Mouse (Mus musculus) hindbrain, embryonic 14.5 days (tissue): ENCODE data around the gene Gm17334. TPM values are rescaled to one million over a fixed set of nuclear protein-coding genes. Genes with fewer than 3 reads are reported as not detected.

Source experiments
- ATAC-seq: fragments of 200-750 bp; cut with Nextera tagmentation; 2 replicates; pipeline ENCODE4 v1.8.0; 2017; ENCODE audit warnings: moderate number of reproducible peaks, mild to moderate bottlenecking, moderate TSS enrichment, moderate library complexity; ENCODE audit not compliant: low FRiP score
- DNase-seq: peaks from one replicate; pipeline ENCODE4 v3.0.0-alpha.2; 2015; ENCODE audit warnings: low spot score
- H3K27ac ChIP-seq: fragments of 300-500 bp; sonication (generic); 2 replicates; pipeline ENCODE4 v1.5.1; 2014; ENCODE audit warnings: mild to moderate bottlenecking, moderate library complexity
- H3K27me3 ChIP-seq: fragments of 300-500 bp; sonication (generic); 2 replicates; pipeline ENCODE4 v1.6.1; 2014; ENCODE audit warnings: mild to moderate bottlenecking, low read length, mixed read lengths; ENCODE audit not compliant: control insufficient read depth, insufficient read depth
- H3K36me3 ChIP-seq: fragments of 300-500 bp; sonication (generic); replicated peaks from 2 replicates; pipeline ENCODE4 v1.6.1; 2014; ENCODE audit not compliant: control insufficient read depth, insufficient read depth
- H3K4me1 ChIP-seq: fragments of 300-500 bp; sonication (generic); replicated peaks from 2 replicates; pipeline ENCODE4 v1.6.1; 2014; ENCODE audit warnings: antibody characterized with exemption, low read length, mixed read lengths; ENCODE audit not compliant: control insufficient read depth, insufficient read depth
- H3K4me2 ChIP-seq: fragments of 300-500 bp; sonication (generic); replicated peaks from 2 replicates; pipeline ENCODE4 v1.6.1; 2014; ENCODE audit warnings: mild to moderate bottlenecking, moderate library complexity
- H3K4me3 ChIP-seq: fragments of 300-500 bp; sonication (generic); replicated peaks from 2 replicates; pipeline ENCODE4 v1.5.1; 2014; ENCODE audit warnings: mild to moderate bottlenecking, low read length
- H3K9ac ChIP-seq: fragments of 300-500 bp; sonication (generic); 2 replicates; pipeline ENCODE4 v1.6.1; 2014
- H3K9me3 ChIP-seq: fragments of 300-500 bp; sonication (generic); 2 replicates; pipeline ENCODE4 v1.6.1; 2016; ENCODE audit warnings: low read length; ENCODE audit not compliant: control insufficient read depth
- WGBS: fragments of 180-500 bp; shearing (Covaris S2); extraction: QIAGEN DNeasy Blood & Tissue Kit; methylation state at CpG from one replicate; pipeline ENCODE4 v1.1.7; 2014; 5-methylcytosine and 5-hydroxymethylcytosine counted together
- polyA plus RNA-seq: library from polyadenylated mRNA; unstranded; fragments of >200 nt; fragmentation: Nextera tagmentation; extraction: Ambion mirVana; gene quantifications from 2 replicates; pipeline ENCODE4 v1.2.1, GENCODE M21; 2014

The Gm17334 gene
- polyA plus RNA-seq, 1 experiment from 2014 or later, result not detected

DNA sequence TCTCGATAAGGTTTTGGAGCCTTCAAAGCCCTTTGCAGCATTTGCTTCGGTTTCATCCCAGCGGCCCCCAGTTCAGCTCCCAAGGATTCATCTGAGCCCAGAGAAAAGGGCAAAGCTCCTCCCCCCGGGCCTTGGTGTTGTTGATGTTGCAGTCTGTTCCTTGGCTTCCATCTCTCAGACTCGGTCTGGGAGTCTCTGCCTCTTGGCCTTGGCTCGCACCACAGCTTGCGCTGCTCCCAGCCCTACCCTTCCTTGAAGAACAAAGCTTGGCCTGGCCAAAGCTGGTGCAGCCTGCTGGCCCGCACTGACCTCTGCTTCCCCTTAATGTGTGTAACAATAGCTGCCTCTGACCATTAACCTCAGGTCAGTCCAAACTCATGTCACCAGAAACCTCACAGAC is 15.2 kb upstream of the Gm17334 start:
- WGBS, result 45% methylated on average over 8 of the region's 8 CpGs
- no peak overlapping the region for H3K4me3 ChIP-seq
- no peak overlapping the region for H3K9ac ChIP-seq
- H3K27me3 ChIP-seq, result no peaks in the 10 kb centered on the region
- no peaks in the 10 kb centered on the region for H3K36me3 ChIP-seq
- no peak for ATAC-seq
- no peaks in the 10 kb centered on the region for H3K9me3 ChIP-seq
- no peak overlapping the region for H3K4me2 ChIP-seq
- DNase-seq, result no peak
- H3K27ac ChIP-seq, result no peak overlapping the region
- no peaks in the 10 kb centered on the region for H3K4me1 ChIP-seq

DNA sequence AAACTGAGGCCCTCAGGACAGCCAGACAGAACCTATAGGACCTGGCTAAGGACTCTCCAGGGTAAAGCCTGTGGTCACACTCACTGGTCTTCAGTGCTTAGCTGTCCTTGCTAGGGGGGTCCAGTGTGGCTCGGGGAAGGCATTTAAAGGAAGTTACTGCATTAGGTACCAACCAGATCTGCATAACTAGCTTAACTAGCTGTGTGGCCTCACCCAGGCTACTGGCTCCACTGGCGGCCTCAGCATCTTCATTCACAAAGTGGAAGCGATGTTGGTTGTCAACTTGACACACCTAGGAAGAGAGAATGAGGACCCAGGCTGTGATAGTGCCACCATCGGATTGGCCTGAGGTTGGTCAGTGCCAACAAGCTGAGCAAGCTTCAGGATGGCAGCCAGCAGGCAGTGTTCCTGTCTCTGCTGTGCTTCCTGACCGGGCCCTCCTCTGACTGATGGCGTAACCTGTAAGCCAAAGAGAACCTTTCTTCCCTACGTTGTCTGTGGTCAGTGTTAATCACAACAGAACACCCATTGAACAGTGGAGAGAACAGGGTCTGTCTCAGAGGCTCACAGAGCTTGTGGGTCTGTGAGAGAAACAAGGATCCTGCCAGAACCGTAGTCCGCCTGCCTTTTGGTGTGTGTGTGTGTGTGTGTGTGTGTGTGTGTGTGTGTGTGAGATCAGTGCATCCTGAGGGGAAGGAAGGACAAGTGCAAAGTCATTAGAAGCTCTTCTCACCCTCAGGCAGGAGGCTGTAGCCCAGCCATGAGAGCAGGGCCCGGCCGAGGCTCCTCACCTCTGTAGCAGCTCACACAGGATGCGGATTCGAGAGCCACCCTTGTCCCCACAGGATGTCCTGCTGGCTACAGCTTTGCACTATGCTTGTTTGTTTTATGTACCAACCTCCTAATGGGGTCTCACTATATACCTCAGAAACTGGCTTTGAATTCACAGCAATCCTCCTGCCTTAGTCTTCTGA is 13.4 kb upstream of the Gm17334 start:
- no peak overlapping the region for H3K9ac ChIP-seq
- no peak for DNase-seq
- no peaks in the 10 kb centered on the region for H3K4me1 ChIP-seq
- no peak overlapping the region for H3K4me2 ChIP-seq
- no peak for ATAC-seq
- no peaks in the 10 kb centered on the region for H3K36me3 ChIP-seq
- H3K9me3 ChIP-seq, result no peaks in the 10 kb centered on the region
- no peak overlapping the region for H3K4me3 ChIP-seq
- 84% methylated on average over 13 of the region's 13 CpGs for WGBS
- H3K27me3 ChIP-seq, result no peaks in the 10 kb centered on the region
- H3K27ac ChIP-seq, result no peak overlapping the region

DNA sequence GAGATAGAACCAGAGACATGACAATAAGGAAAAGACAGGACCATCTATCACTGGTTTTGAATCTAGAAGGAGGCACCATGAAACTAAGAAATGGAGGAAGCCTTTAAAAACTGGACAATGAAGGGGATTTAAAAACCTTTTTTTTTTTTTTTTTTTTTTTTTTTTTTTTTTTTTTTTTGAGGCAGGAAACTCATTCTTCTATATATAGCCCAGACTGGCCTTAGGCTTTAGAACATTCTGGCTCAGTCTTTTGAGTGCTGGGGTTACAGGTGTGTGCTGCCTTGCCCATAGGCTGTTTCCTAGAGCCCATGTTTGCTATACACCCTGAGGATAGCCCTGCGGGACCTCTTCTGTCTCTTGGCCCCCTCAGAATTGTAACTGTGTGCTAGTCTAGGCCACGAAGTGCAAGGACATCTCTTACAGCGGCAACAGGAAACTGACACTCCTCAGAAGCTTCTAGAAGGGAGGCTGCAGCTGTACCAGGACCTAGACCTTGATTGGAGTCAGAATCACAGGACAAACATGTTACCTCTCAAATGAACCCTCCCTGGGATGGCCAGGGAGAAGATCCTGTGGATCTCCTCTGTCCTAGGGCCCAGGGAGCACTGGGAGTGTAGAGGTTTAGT is 12.4 kb upstream of the Gm17334 start:
- WGBS, result 88% methylated on average over 3 of the region's 3 CpGs
- no peak overlapping the region for H3K4me3 ChIP-seq

GRCm38 (mm10) chr11:53783288-53783687 is 10.3 kb upstream of the Gm17334 start:
- 90% methylated on average over 9 of the region's 9 CpGs for WGBS
- no peak for ATAC-seq

More for the DNA sequence above, 12.4 kb upstream of the Gm17334 start:
- ATAC-seq (no peak), DNase-seq (no peak)
- Histone ChIP-seq H3K4me2 (no peak overlapping the region), H3K4me1 (no peaks in the 10 kb centered on the region), H3K36me3 (no peaks in the 10 kb centered on the region), H3K9ac (no peak overlapping the region), H3K27me3 (no peaks in the 10 kb centered on the region), H3K27ac (no peak overlapping the region), H3K9me3 (no peaks in the 10 kb centered on the region)

GRCm38 (mm10) chr11:53781964-53782363 is 9.0 kb upstream of the Gm17334 start:
- 90% methylated on average over 7 of the region's 7 CpGs for whole genome bisulfite sequencing
- ATAC-seq (no peak), DNase-seq (no peak)
- Histone ChIP-seq H3K9ac (no peak overlapping the region), H3K36me3 (no peaks in the 10 kb centered on the region), H3K4me3 (no peak overlapping the region), H3K4me2 (no peak overlapping the region), H3K4me1 (no peaks in the 10 kb centered on the region), H3K27ac (no peak overlapping the region), H3K27me3 (no peaks in the 10 kb centered on the region), H3K9me3 (no peaks in the 10 kb centered on the region)

More at GRCm38 (mm10) chr11:53783288-53783687, 10.3 kb upstream of the Gm17334 start:
- H3K9me3 ChIP-seq, result no peaks in the 10 kb centered on the region
- no peak overlapping the region for H3K4me3 ChIP-seq
- H3K36me3 ChIP-seq, result no peaks in the 10 kb centered on the region
- no peak for DNase-seq
- H3K4me1 ChIP-seq, result no peaks in the 10 kb centered on the region
- no peak overlapping the region for H3K27ac ChIP-seq
- H3K4me2 ChIP-seq, result no peak overlapping the region
- no peak overlapping the region for H3K9ac ChIP-seq
- no peaks in the 10 kb centered on the region for H3K27me3 ChIP-seq

- Histone ChIP-seq H3K4me2 (no peak overlapping the region), H3K9ac (no peak overlapping the region), H3K4me3 (no peak overlapping the region), H3K27ac (no peak overlapping the region), H3K4me1 (no peaks in the 10 kb centered on the region), H3K9me3 (no peaks in the 10 kb centered on the region), H3K27me3 (no peaks in the 10 kb centered on the region), H3K36me3 (no peaks in the 10 kb centered on the region)
- DNase-seq (no peak), ATAC-seq (no peak)
- 91% methylated on average over 4 of the region's 4 CpGs for WGBS
Observed at GRCm38 (mm10) chr11:53781201-53781775, 8.3 kb upstream of the Gm17334 start.

- Histone ChIP-seq H3K4me2 (no peak overlapping the region), H3K4me1 (no peaks in the 10 kb centered on the region), H3K36me3 (no peaks in the 10 kb centered on the region), H3K9ac (no peak overlapping the region), H3K27me3 (no peaks in the 10 kb centered on the region), H3K9me3 (no peaks in the 10 kb centered on the region), H3K27ac (no peak overlapping the region), H3K4me3 (no peak overlapping the region)
- ATAC-seq (no peak), DNase-seq (no peak)
- 60% methylated on average over 3 of the region's 3 CpGs for WGBS
Observed at GRCm38 (mm10) chr11:53780262-53780661, 7.3 kb upstream of the Gm17334 start.

- no peaks in the 10 kb centered on the region for H3K27me3 ChIP-seq
- H3K4me3 ChIP-seq, result no peak overlapping the region
- H3K9ac ChIP-seq, result no peak overlapping the region
- DNase-seq (no peak), ATAC-seq (no peak)
- H3K36me3 ChIP-seq, result no peaks in the 10 kb centered on the region
- H3K4me1 ChIP-seq, result no peaks in the 10 kb centered on the region
- no peaks in the 10 kb centered on the region for H3K9me3 ChIP-seq
- no peak overlapping the region for H3K27ac ChIP-seq
- WGBS, result 87% methylated on average over 2 of the region's 2 CpGs
- H3K4me2 ChIP-seq, result no peak overlapping the region
Observed at GRCm38 (mm10) chr11:53779808-53780207, 6.8 kb upstream of the Gm17334 start.

DNA sequence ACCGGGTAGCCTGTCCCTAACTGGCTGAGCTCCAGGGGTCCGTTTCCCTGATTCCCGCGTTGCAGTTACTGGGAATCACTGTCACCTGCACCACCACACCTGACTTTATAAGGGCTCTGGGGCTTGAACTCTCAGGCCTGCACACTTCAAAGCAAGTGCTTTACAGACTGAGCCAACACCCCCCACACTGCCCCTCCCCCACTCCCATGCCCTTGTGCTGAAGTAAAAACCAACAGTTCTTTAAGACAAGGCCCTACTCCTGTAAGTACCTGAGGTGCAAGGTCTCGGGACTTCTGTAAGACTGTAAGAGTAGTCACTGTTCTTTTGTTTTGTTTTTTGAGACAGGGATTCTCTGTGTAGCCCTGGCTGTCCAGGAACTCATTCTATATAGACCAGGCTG is 5.5 kb upstream of the Gm17334 start:
- H3K27ac ChIP-seq, result no peak overlapping the region
- no peaks in the 10 kb centered on the region for H3K4me1 ChIP-seq
- no peaks in the 10 kb centered on the region for H3K9me3 ChIP-seq
- WGBS, result 85% methylated on average over 5 of the region's 5 CpGs
- no peak overlapping the region for H3K9ac ChIP-seq
- H3K36me3 ChIP-seq, result no peaks in the 10 kb centered on the region
- no peak overlapping the region for H3K4me2 ChIP-seq
- no peak overlapping the region for H3K4me3 ChIP-seq
- H3K27me3 ChIP-seq, result no peaks in the 10 kb centered on the region
- DNase-seq (no peak), ATAC-seq (no peak)
